Mouse (Mus musculus) limb, embryonic 13.5 days (tissue): ENCODE measurements around the gene Lpgat1. TPM values are rescaled to one million over a fixed set of nuclear protein-coding genes. Genes with fewer than 3 reads are reported as not detected.

Experiments used
- ATAC-seq: fragments of 200-750 bp; cut with Nextera tagmentation; 2 replicates; pipeline ENCODE4 v1.8.0; 2017; ENCODE audit warnings: low read depth, moderate number of reproducible peaks, moderate TSS enrichment; ENCODE audit not compliant: low FRiP score
- H3K27ac ChIP-seq: fragments of 300-500 bp; sonication (generic); 2 replicates; pipeline ENCODE4 v1.5.1; 2015; ENCODE audit warnings: inconsistent platforms, mild to moderate bottlenecking, moderate library complexity
- H3K27me3 ChIP-seq: fragments of 300-500 bp; sonication (generic); 2 replicates; pipeline ENCODE4 v1.6.1; 2015; ENCODE audit warnings: mild to moderate bottlenecking, inconsistent platforms
- H3K36me3 ChIP-seq: fragments of 300-500 bp; sonication (generic); 2 replicates; pipeline ENCODE4 v1.6.1; 2015; ENCODE audit warnings: inconsistent platforms, mild to moderate bottlenecking, moderate library complexity
- H3K4me1 ChIP-seq: fragments of 300-500 bp; sonication (generic); 2 replicates; pipeline ENCODE4 v1.6.1; 2015; ENCODE audit warnings: inconsistent platforms
- H3K4me2 ChIP-seq: fragments of 300-500 bp; sonication (generic); replicated peaks from 2 replicates; pipeline ENCODE4 v1.6.1; 2015; ENCODE audit warnings: inconsistent platforms, mild to moderate bottlenecking, moderate library complexity
- H3K4me3 ChIP-seq: fragments of 300-500 bp; sonication (generic); 2 replicates; pipeline ENCODE4 v1.5.1; 2015; ENCODE audit warnings: moderate library complexity, mild to moderate bottlenecking, inconsistent platforms
- H3K9ac ChIP-seq: fragments of 300-500 bp; sonication (generic); 2 replicates; pipeline ENCODE4 v1.6.1; 2015; ENCODE audit warnings: mild to moderate bottlenecking, inconsistent platforms
- H3K9me3 ChIP-seq: fragments of 300-500 bp; sonication (generic); 2 replicates; pipeline ENCODE4 v1.6.1; 2016; ENCODE audit warnings: inconsistent platforms
- WGBS: fragments of 180-500 bp; shearing (Covaris S2); methylation state at CpG from one replicate; pipeline ENCODE4 v1.1.7; 2015; 5-methylcytosine and 5-hydroxymethylcytosine counted together
- polyA plus RNA-seq: library from polyadenylated mRNA; unstranded; fragments of >200 nt; fragmentation: Nextera tagmentation; extraction: Ambion mirVana; gene quantifications from 2 replicates; pipeline ENCODE4 v1.2.1, GENCODE M21; 2015

The Lpgat1 gene
- polyA plus RNA-seq, 1 experiment from 2014 or later: 25.4 TPM

DNA sequence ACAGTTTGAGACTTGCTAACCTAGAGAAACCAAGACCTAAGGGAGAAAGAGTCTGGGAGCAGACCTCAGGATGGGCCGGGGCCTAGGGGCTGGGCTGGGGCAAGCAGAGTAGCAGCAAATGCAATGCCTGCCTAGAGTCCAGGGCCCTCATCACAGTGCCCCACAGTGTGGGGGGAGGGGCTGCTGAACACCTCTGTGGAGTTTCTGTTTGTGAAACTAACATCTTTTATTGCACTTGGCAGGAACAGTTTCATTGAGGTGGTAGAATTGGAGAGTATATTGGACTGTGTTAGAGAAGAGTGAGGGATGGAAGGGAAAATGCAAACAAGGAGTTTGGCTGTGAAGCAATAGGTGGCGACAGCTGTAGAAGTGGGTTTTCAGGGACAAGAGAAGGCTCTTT lies 21.1 kb downstream of the Lpgat1 start:
- Histone ChIP-seq H3K9me3 (no peaks in the 10 kb centered on the region), H3K9ac (no peak overlapping the region), H3K4me3 (no peak overlapping the region), H3K27ac (no peak overlapping the region), H3K36me3 (peaks cover 19% of the 10 kb centered on the region), H3K4me2 (no peak overlapping the region), H3K4me1 (peaks cover 13% of the 10 kb centered on the region), H3K27me3 (no peaks in the 10 kb centered on the region)
- WGBS: 68% methylated on average over 2 of the region's 2 CpGs
- ATAC-seq: no peak

DNA sequence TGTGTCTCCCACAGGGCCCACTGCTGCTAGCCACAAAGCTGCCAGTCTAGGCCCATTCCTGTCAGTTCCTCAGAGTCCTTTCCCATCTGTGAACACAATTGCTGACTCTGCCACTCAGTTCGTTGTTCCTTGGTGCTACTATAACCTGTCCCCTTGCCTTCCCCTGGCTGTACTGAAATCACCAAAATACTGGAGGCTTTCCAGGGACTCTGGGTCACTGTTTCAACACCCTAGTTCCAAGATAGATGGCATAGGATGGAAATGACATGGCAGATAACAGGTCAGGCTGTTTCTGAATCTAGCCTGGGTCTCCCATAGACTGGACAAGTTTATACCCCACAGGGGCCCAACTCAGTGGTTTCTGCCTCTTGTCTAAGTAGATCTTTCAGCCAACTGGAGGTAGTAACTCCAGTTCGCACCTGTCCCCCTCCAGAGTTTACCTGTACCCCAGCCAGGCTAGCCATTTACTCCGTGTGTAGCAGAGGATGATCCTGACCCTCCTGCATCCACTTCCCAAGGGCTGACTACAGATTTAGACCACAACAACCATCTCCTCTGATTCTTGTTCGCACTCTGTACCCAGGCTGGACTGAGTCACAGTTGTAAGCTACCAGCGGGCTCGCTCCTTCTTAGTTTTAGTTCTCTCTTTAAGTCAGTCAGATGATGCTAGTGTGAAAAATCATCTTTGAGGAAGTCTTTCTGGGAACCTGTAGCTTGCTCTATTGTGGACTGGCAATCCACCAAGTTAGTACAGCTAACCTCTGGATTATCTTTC lies 23.1 kb downstream of the Lpgat1 start:
- no peak overlapping the region for H3K9ac ChIP-seq
- H3K9me3 ChIP-seq: 0 out of 2 replicates have a peak, but pooled peaks cover 2% of the 10 kb centered on the region
- H3K27me3 ChIP-seq: no peaks in the 10 kb centered on the region
- H3K36me3 ChIP-seq: peaks cover 10% of the 10 kb centered on the region
- peaks cover 13% of the 10 kb centered on the region for H3K4me1 ChIP-seq
- H3K27ac ChIP-seq: no peak overlapping the region
- H3K4me3 ChIP-seq: no peak overlapping the region
- WGBS: 93% methylated on average over 6 of the region's 6 CpGs
- H3K4me2 ChIP-seq: no peak overlapping the region
- ATAC-seq: no peak

DNA sequence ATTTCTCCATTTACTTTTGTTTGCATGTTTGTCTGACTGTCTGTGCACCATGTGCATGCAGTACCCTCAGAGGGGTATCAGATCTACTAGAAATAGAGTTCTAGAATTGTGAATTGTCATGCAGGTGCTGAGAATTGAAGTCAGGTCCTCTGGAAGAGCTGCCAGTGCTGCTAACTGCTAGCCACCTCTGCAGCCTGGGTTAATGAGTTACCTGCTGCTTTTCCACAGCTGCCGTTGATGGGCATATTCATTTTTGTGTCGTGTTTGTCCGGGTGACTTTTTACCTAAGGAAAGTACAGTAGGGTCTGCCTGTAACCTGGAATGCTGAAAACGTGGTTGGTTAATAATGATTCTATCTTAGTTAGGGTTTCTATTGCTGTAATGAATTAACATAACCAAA lies 24.0 kb downstream of the Lpgat1 start:
- peaks cover 12% of the 10 kb centered on the region for H3K36me3 ChIP-seq
- H3K4me1 ChIP-seq: peaks cover 13% of the 10 kb centered on the region
- H3K27me3 ChIP-seq: no peaks in the 10 kb centered on the region
- H3K9me3 ChIP-seq: 0 out of 2 replicates have a peak, but pooled peaks cover 2% of the 10 kb centered on the region
- H3K27ac ChIP-seq: no peak overlapping the region
- H3K9ac ChIP-seq: no peak overlapping the region
- 89% methylated on average over 4 of the region's 4 CpGs for WGBS
- no peak overlapping the region for H3K4me3 ChIP-seq
- no peak overlapping the region for H3K4me2 ChIP-seq
- no peak for ATAC-seq

DNA sequence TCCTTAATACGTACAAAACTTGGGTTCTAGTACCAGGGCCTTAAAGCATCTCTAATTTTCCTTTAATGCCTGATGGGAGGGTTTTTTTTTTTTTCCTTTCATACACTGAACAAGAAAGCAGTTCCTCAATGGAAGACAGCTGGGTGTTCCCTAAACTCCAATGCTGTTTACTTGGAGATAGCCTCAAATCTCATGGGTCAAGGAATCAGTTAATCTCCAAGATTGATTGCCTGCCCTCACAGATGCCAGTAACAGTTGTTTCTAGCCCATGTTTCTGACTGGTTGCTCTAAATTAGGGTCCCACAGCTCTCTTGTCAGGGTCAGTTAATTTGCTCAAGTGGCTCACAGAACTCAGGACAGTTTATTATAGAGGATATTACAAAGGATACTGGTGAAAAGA lies 30.8 kb downstream of the Lpgat1 start:
- no peak for ATAC-seq
- H3K27ac ChIP-seq: no peak overlapping the region
- H3K9ac ChIP-seq: no peak overlapping the region
- H3K4me3 ChIP-seq: no peak overlapping the region
- H3K27me3 ChIP-seq: no peaks in the 10 kb centered on the region
- H3K4me1 ChIP-seq: 0 out of 2 replicates have a peak, but pooled peaks cover 6% of the 10 kb centered on the region
- H3K9me3 ChIP-seq: 0 out of 2 replicates have a peak, but pooled peaks cover 2% of the 10 kb centered on the region
- H3K4me2 ChIP-seq: no peak overlapping the region
- 42% methylated on average over 1 of the region's 1 CpGs for WGBS
- peaks cover 24% of the 10 kb centered on the region for H3K36me3 ChIP-seq

DNA sequence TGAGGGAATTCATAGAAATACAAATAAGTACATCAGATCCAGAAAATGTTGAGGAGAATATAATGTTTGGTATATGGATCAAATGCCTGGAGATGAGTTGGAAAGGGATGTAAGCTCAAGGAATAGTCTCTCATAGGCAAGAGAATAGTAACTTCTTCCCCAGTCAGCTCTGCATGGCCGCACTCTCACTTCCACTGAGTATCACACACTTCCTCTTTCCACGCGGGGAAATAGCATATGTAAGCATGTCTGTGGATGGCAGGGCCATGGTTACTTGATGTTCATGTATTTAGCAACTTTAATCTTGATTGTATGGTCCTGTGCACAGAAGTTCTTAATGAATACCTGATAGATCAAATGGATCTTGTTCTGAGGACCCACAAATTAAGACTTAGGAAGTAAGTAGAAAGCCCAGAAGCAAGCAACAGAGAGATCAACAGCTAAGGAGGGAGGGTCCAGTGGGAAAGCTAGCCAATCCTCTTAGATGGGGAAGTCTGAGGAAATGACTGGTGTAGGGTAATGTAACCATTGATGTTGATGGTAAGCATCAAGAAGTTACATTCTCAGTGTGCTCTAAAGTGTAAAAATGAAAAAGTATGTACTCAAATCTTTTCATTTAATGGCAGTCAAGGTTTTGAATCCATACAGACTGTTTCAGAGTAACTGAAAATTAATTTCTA lies 39.0 kb downstream of the Lpgat1 start:
- H3K4me1 ChIP-seq: no peaks in the 10 kb centered on the region
- WGBS: 92% methylated on average over 3 of the region's 3 CpGs
- H3K36me3 ChIP-seq: peaks cover 66% of the 10 kb centered on the region
- no peak overlapping the region for H3K4me2 ChIP-seq
- no peak overlapping the region for H3K4me3 ChIP-seq
- ATAC-seq: no peak
- H3K9ac ChIP-seq: no peak overlapping the region
- 0 out of 2 replicates have a peak, but pooled peaks cover 6% of the 10 kb centered on the region for H3K9me3 ChIP-seq
- H3K27ac ChIP-seq: no peak overlapping the region
- H3K27me3 ChIP-seq: no peaks in the 10 kb centered on the region

DNA sequence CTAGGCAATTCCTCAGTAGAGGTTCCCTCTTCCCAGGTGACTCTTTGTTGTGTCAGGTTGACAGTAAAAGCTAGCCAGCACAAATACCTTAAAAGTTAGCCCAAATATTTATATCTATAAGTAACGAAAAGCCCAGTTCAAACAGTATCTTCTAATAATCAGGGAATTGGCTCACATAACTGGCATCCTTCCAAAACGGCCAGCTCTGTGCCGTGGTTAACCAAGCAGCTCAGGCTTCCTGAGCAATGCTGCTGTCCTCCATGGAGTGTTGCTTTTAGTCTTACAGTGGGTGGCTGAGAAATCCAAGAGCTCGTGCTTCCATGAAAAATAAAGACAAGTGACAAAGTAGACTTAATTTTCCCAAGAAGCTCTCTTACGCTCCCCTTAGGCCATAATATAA lies 56.5 kb downstream of the Lpgat1 start:
- H3K36me3 ChIP-seq: peaks cover 64% of the 10 kb centered on the region
- ATAC-seq: no peak

DNA sequence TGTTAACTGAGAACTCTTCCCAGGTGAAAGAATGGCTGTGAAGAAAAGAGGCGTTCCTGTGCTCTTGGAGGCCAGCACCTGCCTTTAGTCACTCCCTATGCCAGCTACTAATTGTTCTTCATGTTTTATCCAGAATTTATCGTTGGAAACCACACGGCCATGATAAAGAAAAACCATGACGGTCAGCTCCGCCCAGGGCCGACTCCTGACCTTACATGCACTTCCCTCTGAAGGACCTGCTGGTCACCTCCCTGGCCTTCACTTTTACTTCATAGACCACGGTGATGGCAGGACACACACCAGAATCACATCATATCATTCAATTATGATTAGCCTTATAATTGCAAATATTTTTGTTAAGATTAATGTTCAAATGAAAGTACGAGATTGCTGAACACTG lies 57.5 kb downstream of the Lpgat1 start:
- Histone ChIP-seq H3K4me2 (no peak overlapping the region), H3K36me3 (peaks cover 74% of the 10 kb centered on the region), H3K4me3 (no peak overlapping the region), H3K4me1 (0 out of 2 replicates have a peak, but pooled peaks cover 2% of the 10 kb centered on the region), H3K27me3 (no peaks in the 10 kb centered on the region), H3K9ac (no peak overlapping the region), H3K9me3 (no peaks in the 10 kb centered on the region), H3K27ac (no peak overlapping the region)
- ATAC-seq: no peak
- 91% methylated on average over 8 of the region's 8 CpGs for WGBS

More for the DNA sequence above, 56.5 kb downstream of the Lpgat1 start:
- no peak overlapping the region for H3K27ac ChIP-seq
- H3K9ac ChIP-seq: no peak overlapping the region
- H3K27me3 ChIP-seq: no peaks in the 10 kb centered on the region
- H3K4me3 ChIP-seq: no peak overlapping the region
- no peaks in the 10 kb centered on the region for H3K9me3 ChIP-seq
- H3K4me2 ChIP-seq: no peak overlapping the region
- 0 out of 2 replicates have a peak, but pooled peaks cover 2% of the 10 kb centered on the region for H3K4me1 ChIP-seq
- WGBS: 75% methylated on average over 5 of the region's 5 CpGs

DNA sequence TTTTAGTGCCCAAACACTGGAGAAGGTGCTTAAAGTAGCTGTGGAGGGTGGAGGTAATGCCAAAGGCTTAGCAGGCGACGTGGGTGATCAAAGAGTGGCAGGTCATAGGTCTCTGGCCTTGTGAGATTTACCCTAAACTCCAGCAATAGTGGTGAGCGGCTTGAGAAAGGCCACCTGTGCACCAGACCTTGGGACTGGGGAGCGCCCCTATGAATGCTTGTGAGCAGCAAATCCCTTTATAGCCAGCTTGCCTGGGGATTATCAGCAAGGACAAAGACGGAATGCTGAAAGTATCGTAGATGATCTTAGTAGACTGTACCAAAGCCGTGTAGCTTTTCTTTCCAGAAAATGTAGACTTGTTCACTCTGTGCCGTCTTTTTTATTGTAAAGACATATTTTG lies 59.9 kb downstream of the Lpgat1 start:
- 64% methylated on average over 8 of the region's 8 CpGs for WGBS
- Histone ChIP-seq H3K27me3 (no peaks in the 10 kb centered on the region), H3K4me2 (no peak overlapping the region), H3K27ac (no peak overlapping the region), H3K36me3 (peaks cover 78% of the 10 kb centered on the region), H3K4me1 (no peaks in the 10 kb centered on the region), H3K9ac (no peak overlapping the region), H3K4me3 (no peak overlapping the region), H3K9me3 (no peaks in the 10 kb centered on the region)
- no peak for ATAC-seq

DNA sequence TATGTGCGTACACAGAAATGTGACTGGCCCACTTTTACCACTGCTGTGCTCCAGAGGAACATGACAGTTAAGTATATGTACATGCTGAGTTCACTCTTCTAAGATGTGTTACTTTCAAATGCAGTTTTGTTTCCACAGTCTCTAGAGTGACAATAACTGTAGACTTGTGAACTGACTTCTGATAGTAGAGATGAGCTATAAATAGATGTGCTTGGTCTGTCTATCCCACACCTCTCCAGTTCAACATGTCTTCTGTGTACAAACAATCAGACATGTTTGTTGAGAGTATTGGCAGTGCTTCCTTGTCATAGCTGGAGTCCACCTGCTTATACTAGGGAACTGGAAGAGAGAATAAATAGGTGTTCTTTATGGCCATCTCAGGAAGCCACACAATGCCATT lies 62.8 kb downstream of the Lpgat1 start:
- 97% methylated on average over 1 of the region's 1 CpGs for WGBS
- no peak overlapping the region for H3K27ac ChIP-seq
- no peaks in the 10 kb centered on the region for H3K4me1 ChIP-seq
- no peaks in the 10 kb centered on the region for H3K9me3 ChIP-seq
- ATAC-seq: no peak
- no peak overlapping the region for H3K9ac ChIP-seq
- H3K36me3 ChIP-seq: peaks cover 57% of the 10 kb centered on the region
- H3K4me2 ChIP-seq: no peak overlapping the region
- no peak overlapping the region for H3K4me3 ChIP-seq
- H3K27me3 ChIP-seq: no peaks in the 10 kb centered on the region

DNA sequence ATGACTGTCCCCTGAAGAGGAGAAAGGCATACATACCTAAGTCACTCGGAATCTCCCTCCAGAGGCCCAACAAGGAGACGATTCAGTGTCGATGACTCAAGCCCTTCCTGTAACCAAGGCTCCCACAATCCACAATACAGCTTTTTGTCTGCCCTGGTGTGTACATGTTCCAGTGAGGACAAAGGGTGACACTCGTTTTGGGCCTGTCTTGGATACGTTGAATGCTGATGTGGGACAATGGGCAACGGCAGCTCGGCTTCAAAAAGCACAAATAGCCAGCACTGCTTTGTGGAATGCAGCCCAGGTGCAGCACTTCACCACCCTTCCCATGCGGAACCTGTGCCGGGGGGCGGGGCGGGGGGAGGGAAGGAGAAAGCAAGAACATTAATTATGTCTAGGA lies 67.5 kb downstream of the Lpgat1 start:
- H3K9me3 ChIP-seq: peaks cover 6% of the 10 kb centered on the region; the same call in 1 of the 2 replicates
- H3K27ac ChIP-seq: no peak overlapping the region
- H3K4me1 ChIP-seq: no peaks in the 10 kb centered on the region
- no peak overlapping the region for H3K4me3 ChIP-seq
- no peak overlapping the region for H3K9ac ChIP-seq
- 75% methylated on average over 11 of the region's 11 CpGs for WGBS
- H3K27me3 ChIP-seq: no peaks in the 10 kb centered on the region
- H3K4me2 ChIP-seq: no peak overlapping the region
- H3K36me3 ChIP-seq: peaks cover 12% of the 10 kb centered on the region
- no peak for ATAC-seq

DNA sequence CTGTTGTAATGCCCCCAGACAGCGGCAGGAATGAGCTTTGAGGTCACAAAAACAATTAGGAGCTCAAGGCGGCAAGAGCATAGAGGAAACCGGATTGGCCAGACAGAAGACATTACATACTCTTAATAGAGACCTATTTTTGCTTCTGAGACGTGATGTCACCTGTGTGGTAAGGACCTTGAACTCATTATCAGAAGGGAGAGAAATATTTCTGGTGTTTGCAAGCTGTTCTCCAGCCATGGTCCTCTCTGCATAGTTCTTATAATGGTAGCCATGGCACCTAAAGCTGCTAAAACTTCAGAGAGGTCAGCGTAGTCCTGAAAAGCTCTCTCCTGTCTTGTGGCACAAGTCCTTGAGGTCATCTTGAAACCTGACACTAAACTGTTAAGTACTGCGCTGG lies 68.6 kb downstream of the Lpgat1 start:
- peaks cover 6% of the 10 kb centered on the region; the same call in 1 of the 2 replicates for H3K9me3 ChIP-seq
- no peak for ATAC-seq

DNA sequence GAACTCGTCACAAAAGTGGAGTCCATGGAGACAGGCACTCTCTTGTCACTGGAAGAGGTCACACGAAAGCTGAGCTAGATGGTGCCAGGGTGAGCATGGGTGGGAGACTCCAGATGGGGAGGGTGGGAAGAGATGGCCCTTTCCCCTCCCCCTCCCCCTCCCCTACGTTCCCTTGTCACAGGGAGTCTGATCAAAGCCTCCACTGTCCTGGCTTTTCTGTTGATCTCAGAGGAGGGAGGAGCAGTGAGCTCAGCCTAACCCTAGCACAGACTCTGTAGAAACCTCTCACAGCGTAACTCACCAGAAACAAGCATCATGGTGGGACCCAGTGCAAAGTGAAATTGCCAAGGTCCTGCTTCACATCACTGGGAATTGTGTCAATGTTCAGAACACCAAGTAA lies 69.7 kb downstream of the Lpgat1 start:
- Histone ChIP-seq H3K4me3 (no peak overlapping the region), H3K4me1 (no peaks in the 10 kb centered on the region), H3K27ac (no peak overlapping the region), H3K9ac (no peak overlapping the region), H3K4me2 (no peak overlapping the region), H3K27me3 (no peaks in the 10 kb centered on the region), H3K36me3 (no peaks in the 10 kb centered on the region), H3K9me3 (peaks cover 6% of the 10 kb centered on the region; the same call in 1 of the 2 replicates)
- ATAC-seq: no peak
- WGBS: 32% methylated on average over 4 of the region's 4 CpGs

More for the DNA sequence above, 68.6 kb downstream of the Lpgat1 start:
- WGBS: 63% methylated on average over 6 of the region's 6 CpGs
- no peak overlapping the region for H3K27ac ChIP-seq
- no peak overlapping the region for H3K4me3 ChIP-seq
- H3K4me2 ChIP-seq: no peak overlapping the region
- no peaks in the 10 kb centered on the region for H3K4me1 ChIP-seq
- H3K27me3 ChIP-seq: no peaks in the 10 kb centered on the region
- H3K36me3 ChIP-seq: peaks cover 3% of the 10 kb centered on the region; the same call in 1 of the 2 replicates
- H3K9ac ChIP-seq: no peak overlapping the region
